Mouse (Mus musculus) ovary, adult 10 weeks (tissue): Measurements from ENCODE around the gene Tpte. TPM values are rescaled to one million over a fixed set of nuclear protein-coding genes. Genes with fewer than 3 reads are reported as not detected.

ENCODE experiments used
- polyA plus RNA-seq: library from polyadenylated mRNA; stranded (reverse); fragments of 350-450 nt; fragmentation: Illumina TruSeq; extraction: RNeasy Lipid Tissue Mini Kit (QIAGEN cat#74804); gene quantifications from one replicate; pipeline ENCODE4 v1.2.3, GENCODE M21; 2014

The Tpte gene
- polyA plus RNA-seq, result not detected

DNA sequence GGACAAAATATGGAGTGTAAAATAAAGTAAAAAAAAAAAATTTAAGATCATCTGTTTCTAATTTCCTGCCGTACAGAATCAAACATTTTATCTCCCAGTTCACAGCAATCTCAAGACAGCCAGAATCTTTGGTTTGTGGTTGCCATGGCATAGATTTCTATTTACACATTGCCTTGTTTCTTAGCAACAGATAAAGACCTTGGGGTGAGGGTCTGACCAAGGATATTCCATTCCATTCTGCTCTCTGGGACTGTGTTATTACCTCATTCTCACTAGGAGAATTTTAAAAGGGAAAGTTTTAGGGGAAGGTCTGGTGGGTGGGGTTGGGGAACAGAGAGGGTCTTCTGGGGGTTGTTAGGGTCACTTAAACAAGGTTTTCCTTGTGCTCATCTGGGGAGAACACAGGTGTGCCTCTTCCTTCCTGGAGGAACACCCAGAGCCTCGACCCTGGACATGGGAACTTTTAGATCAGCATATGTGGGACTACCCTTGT is at the start of gene Tpte:
Tpte (plus strand) TSS at position 443 of the 493 bp plus-strand sequence.

DNA sequence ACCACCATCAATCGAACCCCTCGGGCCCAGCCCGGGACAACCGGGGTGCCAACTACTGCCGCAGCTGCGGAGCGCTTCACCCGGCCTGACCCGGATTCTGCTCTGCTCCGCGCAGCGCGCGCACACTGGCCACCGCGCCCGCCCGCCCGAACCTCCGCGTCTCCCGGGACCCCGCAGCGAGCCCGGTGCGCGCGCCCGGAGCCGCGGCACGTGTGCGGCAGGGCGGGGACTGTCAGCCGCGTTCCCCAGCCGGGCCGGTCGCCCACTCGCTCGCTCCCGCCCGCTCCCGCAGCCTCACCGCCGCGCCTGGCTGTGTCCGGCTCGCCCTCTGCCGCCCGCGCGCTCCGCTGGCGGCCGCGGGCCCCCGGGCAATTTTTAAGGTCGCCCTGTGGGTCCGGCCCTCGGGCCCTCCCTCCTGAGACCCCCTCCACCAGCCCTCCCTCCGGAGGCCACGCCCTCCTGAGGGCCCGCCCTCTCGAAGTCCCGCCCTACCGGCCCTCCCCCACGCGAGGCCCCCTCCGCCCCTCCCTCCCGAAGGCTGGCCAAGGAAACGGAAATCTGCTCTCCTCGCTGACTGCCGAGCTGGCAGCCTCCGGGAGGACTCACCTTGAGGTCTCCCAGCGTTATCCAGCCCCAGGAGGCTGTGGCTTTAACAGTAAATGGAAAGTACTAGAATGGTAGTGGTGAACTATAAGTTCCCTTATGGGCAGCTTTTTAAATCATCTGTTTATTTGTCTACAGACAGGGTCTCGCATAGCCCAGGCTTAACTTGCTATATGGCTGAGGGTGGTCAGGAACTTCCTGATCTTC is 115.1 kb downstream of the Tpte start, which contains the start of gene Slc25a15:
Slc25a15 (minus strand) TSS at position 456 of the 810 bp plus-strand sequence.

DNA sequence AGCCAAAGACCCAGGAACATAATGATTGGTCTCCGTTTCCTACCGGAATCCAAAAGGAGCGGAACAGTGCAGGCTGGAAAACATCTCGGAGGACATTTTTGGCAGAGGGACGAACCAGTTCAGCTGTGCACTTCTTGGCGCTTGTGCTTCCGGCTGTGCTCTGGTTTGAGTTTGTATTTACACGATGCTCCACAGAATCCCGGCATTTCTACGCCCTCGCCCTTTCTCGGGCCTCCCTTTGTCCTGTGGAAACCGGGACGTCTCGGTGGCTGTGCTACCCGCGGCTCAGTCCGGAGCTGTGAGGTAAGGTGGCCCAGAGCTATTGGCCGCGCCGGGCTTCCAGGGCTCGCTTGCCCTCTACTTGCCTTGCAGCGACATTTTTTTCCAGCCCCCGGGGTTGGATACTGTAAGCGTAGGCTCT is 128.1 kb downstream of the Tpte start, which contains the start of gene Mrps31:
Mrps31 (plus strand) TSS at position 80 of the 421 bp plus-strand sequence.

Other genes with a start within 250 kb of the Tpte start
- gene Atp7b, start 223.1 kb upstream of the Tpte start, polyA plus RNA-seq, result not detected
- gene Alg11, start 222.7 kb upstream of the Tpte start, polyA plus RNA-seq, result 52.7 TPM
- gene Nek5, start 158.4 kb upstream of the Tpte start, polyA plus RNA-seq, result 8.5 TPM
- gene Nek3, start 117.0 kb upstream of the Tpte start, polyA plus RNA-seq, result 2.8 TPM
- 39.4 TPM for gene Ckap2, start 97.6 kb upstream of the Tpte start, polyA plus RNA-seq
- 39.3 TPM for gene Vps36, start 90.6 kb upstream of the Tpte start, polyA plus RNA-seq
- gene Thsd1, start 56.1 kb upstream of the Tpte start, polyA plus RNA-seq, result 1.9 TPM
- gene Slc25a15, start 115.2 kb downstream of the Tpte start, polyA plus RNA-seq, result 18.6 TPM
- 45.4 TPM for gene Mrps31, start 127.9 kb downstream of the Tpte start, polyA plus RNA-seq